Mouse (Mus musculus): ENCODE data around the gene Pdss1.

The Pdss1 gene

DNA sequence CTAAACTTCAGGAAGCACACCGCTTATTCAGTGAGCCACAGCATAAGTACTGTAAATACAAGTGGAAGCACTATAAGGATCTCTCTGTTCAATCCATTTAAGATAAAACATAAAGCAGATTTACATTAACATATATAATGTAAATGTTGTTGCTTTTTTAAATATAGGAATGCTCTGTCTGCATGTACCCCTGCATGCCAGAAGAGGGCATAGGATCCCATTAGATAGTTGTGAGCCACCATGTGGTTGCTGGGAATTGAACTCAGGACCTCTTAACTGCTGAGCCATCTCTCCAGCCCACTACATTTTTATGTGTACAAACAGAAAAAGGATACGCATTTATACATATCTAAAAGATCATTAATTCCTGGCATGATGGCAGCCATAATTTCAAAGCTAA lies 66.4 kb downstream of the Pdss1 start:
- no peak for DNase-seq (ENCODE audit: extremely low spot score, low spot score)

DNA sequence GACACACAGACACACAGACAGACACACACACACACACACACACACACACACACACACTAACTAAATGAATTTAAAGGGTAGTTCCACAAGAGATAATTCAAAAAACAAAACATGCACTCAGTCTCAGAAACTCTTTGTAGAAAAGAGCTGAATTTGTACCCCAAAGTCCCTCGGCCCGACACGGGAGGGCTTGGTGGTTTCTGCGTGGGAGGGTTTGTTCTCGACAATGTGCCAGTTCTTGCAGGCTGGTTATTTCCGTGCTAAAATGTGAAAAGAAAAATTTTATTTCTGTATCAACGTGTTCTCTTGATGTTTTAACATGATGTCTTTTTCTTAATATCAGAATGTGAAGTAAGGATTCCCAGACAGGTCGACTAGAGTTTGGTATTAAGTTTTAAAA lies 66.9 kb downstream of the Pdss1 start:
- DNase-seq (ENCODE audit: extremely low spot score, low spot score) = no peak

DNA sequence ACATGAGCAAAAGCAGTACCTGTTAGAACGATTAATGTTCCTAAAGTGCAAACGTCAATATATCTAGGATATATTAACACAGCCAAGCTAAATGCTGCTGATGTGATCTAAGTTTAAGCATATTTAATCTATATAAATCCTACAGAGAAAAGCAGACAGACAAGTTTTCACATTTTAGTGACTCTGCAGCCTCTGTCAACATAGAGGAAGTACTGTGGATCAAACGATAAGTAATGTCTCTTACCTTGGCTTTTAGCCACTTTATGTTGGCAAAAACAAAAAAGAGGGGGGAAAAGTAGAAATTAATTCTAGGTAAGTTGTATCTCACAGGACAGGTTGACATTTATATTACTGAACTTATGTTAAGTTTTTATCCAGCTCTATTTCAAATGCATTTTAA lies 67.6 kb downstream of the Pdss1 start:
- no peak for DNase-seq (ENCODE audit: extremely low spot score, low spot score)

DNA sequence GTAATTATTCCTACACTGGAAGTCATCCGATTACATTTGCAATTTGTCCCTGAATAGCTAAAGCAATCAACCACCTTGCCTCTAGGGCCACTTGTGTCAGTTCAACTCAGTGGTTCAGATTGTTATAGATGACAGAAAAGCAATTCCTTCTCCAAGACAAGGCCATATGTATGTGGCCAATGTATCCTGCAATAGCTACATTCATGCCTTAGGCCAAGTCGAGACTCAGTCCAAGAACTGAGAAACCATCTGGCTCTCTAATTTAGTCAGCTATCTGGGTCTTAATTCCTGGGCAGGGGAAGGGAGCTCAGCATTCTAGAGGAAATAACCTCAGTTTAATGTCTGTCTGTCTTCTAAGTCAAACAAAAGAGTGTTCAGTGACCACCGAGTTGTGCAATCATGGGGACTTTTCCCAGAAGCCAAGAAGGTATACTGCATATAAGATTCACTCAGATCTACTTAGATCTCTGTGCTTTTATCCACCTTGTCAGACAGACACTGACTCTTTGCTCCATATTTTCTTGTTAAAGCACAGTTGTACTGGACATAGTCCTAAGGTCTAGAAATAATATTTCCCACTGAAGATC lies 82.2 kb downstream of the Pdss1 start:
- DNase-seq (ENCODE audit: extremely low spot score, low spot score) = no peak

- no peak for DNase-seq (ENCODE audit: extremely low spot score, low spot score)
Observed at GRCm38 (mm10) chr2:22985973-22986657, 90.8 kb downstream of the Pdss1 start.
